Mouse (Mus musculus) CH12.LX (cell line): ENCODE results near the gene Zfp282. TPM values are rescaled to one million over a fixed set of nuclear protein-coding genes. Genes with fewer than 3 reads are reported as not detected.

Experiments
- DNase-seq: peaks from one replicate; pipeline ENCODE4 v3.0.0-alpha.2; 2013; ENCODE audit errors: extremely low read depth
- H3K27ac ChIP-seq: 2 replicates; pipeline ENCODE4 v1.5.1; 2012; ENCODE audit warnings: low read depth, mild to moderate bottlenecking, control low read depth, moderate library complexity; ENCODE audit not compliant: insufficient read depth
- H3K27me3 ChIP-seq: replicated peaks from 2 replicates; pipeline ENCODE3; 2012; ENCODE audit warnings: inconsistent platforms
- H3K36me3 ChIP-seq, 2 experiments: replicated peaks in 1 of 2; 2 replicates each; pipeline versions ENCODE3 to v1.6.1; 2012; ENCODE audit warnings: inconsistent platforms in 1 of 2, low read length in 1 of 2, mild to moderate bottlenecking in 1 of 2, mixed read lengths in 1 of 2, moderate library complexity in 1 of 2; ENCODE audit not compliant: control insufficient read depth in 1 of 2, insufficient read depth in 1 of 2
- H3K4me1 ChIP-seq, 2 experiments: 2 replicates each; pipeline ENCODE4 v1.6.1; 2012; ENCODE audit warnings: inconsistent platforms in 1 of 2, moderate library complexity in 1 of 2; ENCODE audit not compliant: insufficient read depth in 2 of 2, control insufficient read depth in 1 of 2
- H3K4me2 ChIP-seq: 2 replicates; pipeline ENCODE4 v1.6.1; 2012; ENCODE audit warnings: low read depth, mild to moderate bottlenecking, control low read depth; ENCODE audit not compliant: poor library complexity, insufficient read depth, severe bottlenecking
- H3K4me3 ChIP-seq, 3 experiments: fragments of 150-350 bp in 1 of 3; sonication (generic) in 1 of 3; replicated peaks in 1 of 3; 2 replicates each; pipeline versions ENCODE3 to v1.5.1; 2011 to 2012; ENCODE audit warnings: low read depth in 2 of 3, low read length in 2 of 3, mild to moderate bottlenecking in 2 of 3, moderate library complexity in 2 of 3, control low read depth in 1 of 3, improper control_type of control experiment in 1 of 3, inconsistent platforms in 1 of 3, mixed read lengths in 1 of 3; ENCODE audit not compliant: poor library complexity in 1 of 3
- H3K79me2 ChIP-seq: replicated peaks from 2 replicates; pipeline ENCODE4 v1.6.1; 2012; ENCODE audit warnings: mild to moderate bottlenecking, moderate library complexity; ENCODE audit not compliant: control insufficient read depth, poor library complexity, insufficient read depth, severe bottlenecking; ENCODE audit errors: extremely low read depth
- H3K9ac ChIP-seq: 2 replicates; pipeline ENCODE4 v1.6.1; 2012; ENCODE audit warnings: low read depth, mild to moderate bottlenecking, control low read depth, moderate library complexity; ENCODE audit not compliant: insufficient read depth
- H3K9me3 ChIP-seq: replicated peaks from 2 replicates; pipeline ENCODE3; 2012; ENCODE audit warnings: low read length, inconsistent platforms, mixed read lengths
- BHLHE40 ChIP-seq: IDR thresholded peaks from 2 replicates; pipeline ENCODE4 v1.6.1; 2011; ENCODE audit warnings: mild to moderate bottlenecking, low read depth, low read length, improper control_type of control experiment
- CHD2 ChIP-seq: IDR thresholded peaks from 2 replicates; pipeline ENCODE4 v1.6.1; 2011; ENCODE audit warnings: low read length, improper control_type of control experiment
- CTCF ChIP-seq, 2 experiments: IDR thresholded peaks in 1 of 2; conservative IDR thresholded peaks in 1 of 2; 2 replicates each; pipeline ENCODE4 v1.5.1; 2011 to 2012; ENCODE audit warnings: low read depth in 2 of 2, low read length in 2 of 2, improper control_type of control experiment in 1 of 2, inconsistent platforms in 1 of 2, mild to moderate bottlenecking in 1 of 2, moderate library complexity in 1 of 2
- E2F4 ChIP-seq: IDR thresholded peaks from 2 replicates; pipeline ENCODE4 v1.6.1; 2011; ENCODE audit warnings: low read depth, low read length, improper control_type of control experiment; ENCODE audit not compliant: insufficient replicate concordance
- ELF1 ChIP-seq: IDR thresholded peaks from 2 replicates; pipeline ENCODE4 v1.6.1; 2014; ENCODE audit warnings: low read depth, mild to moderate bottlenecking, inconsistent platforms, low read length, improper control_type of control experiment
- EP300 ChIP-seq: IDR thresholded peaks from 2 replicates; pipeline ENCODE4 v1.6.1; 2011; ENCODE audit warnings: low read length, improper control_type of control experiment
- ETS1 ChIP-seq: conservative IDR thresholded peaks from 2 replicates; pipeline ENCODE4 v1.6.1; 2012; ENCODE audit warnings: low read depth, mild to moderate bottlenecking, inconsistent platforms, low read length, improper control_type of control experiment, moderate library complexity
- GABPA ChIP-seq: IDR thresholded peaks from 2 replicates; pipeline ENCODE4 v1.6.1; 2012; ENCODE audit warnings: low read depth, low read length, improper control_type of control experiment, inconsistent platforms; ENCODE audit not compliant: insufficient replicate concordance
- HCFC1 ChIP-seq: IDR thresholded peaks from 2 replicates; pipeline ENCODE4 v1.6.1; 2012; ENCODE audit warnings: low read depth, mild to moderate bottlenecking, inconsistent platforms, low read length, improper control_type of control experiment
- JUN ChIP-seq: IDR thresholded peaks from 2 replicates; pipeline ENCODE4 v1.6.1; 2011; ENCODE audit warnings: low read depth, mild to moderate bottlenecking, low read length, improper control_type of control experiment, moderate library complexity; ENCODE audit not compliant: insufficient read depth
- JUND ChIP-seq: conservative IDR thresholded peaks from 2 replicates; pipeline ENCODE4 v1.6.1; 2011; ENCODE audit warnings: low read depth, low read length, improper control_type of control experiment
- KAT2A ChIP-seq: IDR thresholded peaks from 2 replicates; pipeline ENCODE4 v1.6.1; 2012; ENCODE audit warnings: low read length, improper control_type of control experiment, inconsistent platforms; ENCODE audit not compliant: insufficient replicate concordance
- MAFK ChIP-seq: IDR thresholded peaks from 2 replicates; pipeline ENCODE4 v1.6.1; 2011; ENCODE audit warnings: low read length, improper control_type of control experiment; ENCODE audit not compliant: insufficient replicate concordance
- MAX ChIP-seq: IDR thresholded peaks from 2 replicates; pipeline ENCODE4 v1.6.1; 2011; ENCODE audit warnings: low read length, improper control_type of control experiment
- MAZ ChIP-seq: IDR thresholded peaks from 2 replicates; pipeline ENCODE4 v1.6.1; 2012; ENCODE audit warnings: low read depth, mild to moderate bottlenecking, inconsistent platforms, low read length, improper control_type of control experiment, moderate library complexity
- MXI1 ChIP-seq: IDR thresholded peaks from 2 replicates; pipeline ENCODE4 v1.6.1; 2011; ENCODE audit warnings: mild to moderate bottlenecking, low read depth, low read length, improper control_type of control experiment
- MYC ChIP-seq: IDR thresholded peaks from 2 replicates; pipeline ENCODE4 v1.6.1; 2011; ENCODE audit warnings: low read depth, mild to moderate bottlenecking, improper control_type of control experiment, low read length
- NELFE ChIP-seq: IDR thresholded peaks from 2 replicates; pipeline ENCODE4 v1.6.1; 2011; ENCODE audit warnings: low read depth, low read length, improper control_type of control experiment
- NRF1 ChIP-seq: IDR thresholded peaks from 2 replicates; pipeline ENCODE4 v1.6.1; 2014; ENCODE audit warnings: low read depth, mild to moderate bottlenecking, inconsistent platforms, low read length, improper control_type of control experiment, moderate library complexity
- PAX5 ChIP-seq: IDR thresholded peaks from 2 replicates; pipeline ENCODE4 v1.6.1; 2012; ENCODE audit warnings: low read length, inconsistent platforms, mixed read lengths
- POLR2A ChIP-seq: IDR thresholded peaks from 2 replicates; pipeline ENCODE4 v1.6.1; 2011; ENCODE audit warnings: low read depth, mild to moderate bottlenecking, improper control_type of control experiment, low read length
- RAD21 ChIP-seq: IDR thresholded peaks from 2 replicates; pipeline ENCODE4 v1.6.1; 2011; ENCODE audit warnings: low read depth, mild to moderate bottlenecking, low read length, improper control_type of control experiment, moderate library complexity
- SIN3A ChIP-seq: IDR thresholded peaks from 2 replicates; pipeline ENCODE4 v1.6.1; 2012; ENCODE audit warnings: low read length, improper control_type of control experiment, inconsistent platforms
- SMC3 ChIP-seq: IDR thresholded peaks from 2 replicates; pipeline ENCODE4 v1.6.1; 2011; ENCODE audit warnings: low read depth, low read length, improper control_type of control experiment
- TBP ChIP-seq: conservative IDR thresholded peaks from 2 replicates; pipeline ENCODE4 v1.6.1; 2011; ENCODE audit warnings: low read depth, low read length, improper control_type of control experiment
- TCF12 ChIP-seq: IDR thresholded peaks from 2 replicates; pipeline ENCODE4 v1.6.1; 2014; ENCODE audit warnings: low read depth, mild to moderate bottlenecking, inconsistent platforms, low read length, improper control_type of control experiment
- UBTF ChIP-seq: IDR thresholded peaks from 2 replicates; pipeline ENCODE4 v1.6.1; 2012; ENCODE audit warnings: low read depth, mild to moderate bottlenecking, inconsistent platforms, low read length, improper control_type of control experiment, moderate library complexity
- USF1 ChIP-seq: IDR thresholded peaks from 2 replicates; pipeline ENCODE4 v1.6.1; 2014; ENCODE audit warnings: low read depth, mild to moderate bottlenecking, inconsistent platforms, low read length, improper control_type of control experiment
- USF2 ChIP-seq: conservative IDR thresholded peaks from 2 replicates; pipeline ENCODE4 v1.6.1; 2011; ENCODE audit warnings: low read depth, low read length, improper control_type of control experiment
- ZC3H11A ChIP-seq: IDR thresholded peaks from 2 replicates; pipeline ENCODE4 v1.6.1; 2012; ENCODE audit warnings: low read depth, mild to moderate bottlenecking, inconsistent platforms, low read length, improper control_type of control experiment
- ZKSCAN1 ChIP-seq: IDR thresholded peaks from 2 replicates; pipeline ENCODE4 v1.6.1; 2012; ENCODE audit warnings: low read depth, inconsistent platforms, low read length, improper control_type of control experiment, borderline replicate concordance
- ZNF384 ChIP-seq: IDR thresholded peaks from 2 replicates; pipeline ENCODE4 v1.6.1; 2012; ENCODE audit warnings: low read depth, low read length, improper control_type of control experiment, inconsistent platforms
- dilution Hi-C: fragments of 300-500 bp; cut with MboI; formaldehyde crosslinking; loops from 2 replicates; pipeline ENCODE4 v1.14.3; 2020; ENCODE audit warnings: low sequenced_read_pairs; ENCODE audit not compliant: extremely low pct_unique_long_range_greater_than_20kb, extremely low pct_ligation_motif_present
- in situ Hi-C: fragments of 300-500 bp; cut with MboI; formaldehyde crosslinking; loops from 3 replicates; pipeline ENCODE4 v1.14.3; 2019; ENCODE audit warnings: low sequenced_read_pairs, low pct_ligation_motif_present, low pct_unique_long_range_greater_than_20kb, mixed read lengths
- polyA plus RNA-seq: library from polyadenylated mRNA; unstranded; fragments of >175 nt; gene quantifications from 2 replicates; pipeline ENCODE4 v1.2.1, GENCODE M21; 2012; ENCODE audit warnings: low read depth; ENCODE audit not compliant: insufficient read length
- total RNA-seq, 2 experiments: library from RNA; depleted of rRNA; stranded (reverse); fragments of 300-350 nt in 1 of 2; fragments of >200 nt in 1 of 2; gene quantifications; 2 replicates each; pipeline ENCODE4 v1.2.3; 2012 to 2014

Zfp282 gene
- total and polyA plus RNA-seq, 3 experiments = 10.9 to 15.0 (median 14.7) TPM

- peak; percentile 34 for DNase-seq
- in situ Hi-C loops = no loop called here
- peaks cover 7% of the 10 kb centered on the region for H3K79me2 ChIP-seq
- peaks cover 17% of the 10 kb centered on the region for H3K9me3 ChIP-seq
- H3K27me3 ChIP-seq = no peaks in the 10 kb centered on the region
- H3K36me3 ChIP-seq = peaks cover 22 to 25% of the 10 kb centered on the region in 2 experiments
- H3K4me1 ChIP-seq = peaks cover 0 to 9% of the 10 kb centered on the region in 2 experiments; a peak in 1 of 4 replicates
- H3K4me3 ChIP-seq = peak overlapping the region; percentile 77 to 85 (median 84)
- H3K4me2 ChIP-seq = peak overlapping the region; percentile 34
- no peak for TF ChIP-seq MAZ
- TF ChIP-seq BHLHE40 = peak; percentile 69
- no peak for TF ChIP-seq USF2
- no peak for TF ChIP-seq EP300
- peak; percentile 99 for TF ChIP-seq UBTF
- no peak for TF ChIP-seq E2F4
- TF ChIP-seq USF1 = peak; percentile 65
- no peak for TF ChIP-seq GABPA
- no peak for TF ChIP-seq CHD2
- TF ChIP-seq JUND = no peak
- no peak for TF ChIP-seq KAT2A
- peak; percentile 63; the same call in 1 of the 2 replicates for TF ChIP-seq POLR2A
- peak; percentile 70 for TF ChIP-seq TCF12
- TF ChIP-seq PAX5 = no peak
- no peak for TF ChIP-seq TBP
- TF ChIP-seq NELFE = 0 out of 2 replicates have a peak, but pooled peaks have one; percentile 29
- TF ChIP-seq SMC3 = no peak
- 0 out of 2 replicates have a peak, but pooled peaks have one; percentile 7 for TF ChIP-seq NRF1
- TF ChIP-seq CTCF (conservative IDR thresholded peaks at IDR 0.05 in 1 of 2, IDR thresholded peaks at IDR 0.05 in 1 of 2; ENCODE audit: low read depth in 2 of 2, low read length in 2 of 2) = peak in 1 of 2 experiments; percentile 71; a peak in 2 of 4 replicates
- no peak for TF ChIP-seq SIN3A
- TF ChIP-seq ETS1 = no peak
- TF ChIP-seq RAD21 = no peak; the same call in none of the 2 replicates
- TF ChIP-seq MAFK = no peak
- no peak for TF ChIP-seq ELF1
- peak; percentile 95 for TF ChIP-seq MXI1
- no peak for TF ChIP-seq ZKSCAN1
- TF ChIP-seq HCFC1 = no peak
- peak; percentile 86 for TF ChIP-seq MAX
- TF ChIP-seq ZNF384 = no peak
- TF ChIP-seq ZC3H11A = no peak
- TF ChIP-seq JUN = no peak
- peak; percentile 66 for TF ChIP-seq MYC
- TF ChIP-seq, all 38 proteins: peak for 11
- dilution Hi-C loops = no loop called here
- Histone ChIP-seq H3K9ac (peak overlapping the region; percentile 90), H3K27ac (peak overlapping the region; percentile 79)
These were observed 66.2 kb downstream of the Zfp282 start for GRCm38 (mm10) chr6:47943021-47943691.
